Mouse (Mus musculus) right cerebral cortex, adult 18-20 months (tissue): ENCODE results near the gene Timm10.
A peak's percentile ranks its signal among the peaks of the same experiment; 100 is the strongest.
"Not testable (repeated sequence)": the region's sequence is repeated elsewhere in the genome, so short reads cannot be mapped to it uniquely, and the experiment has no call there.

Experiments
- DNase-seq: peaks from one replicate; pipeline ENCODE4 v3.0.0; 2022; ENCODE audit warnings: mixed read lengths

Timm10 gene

DNA sequence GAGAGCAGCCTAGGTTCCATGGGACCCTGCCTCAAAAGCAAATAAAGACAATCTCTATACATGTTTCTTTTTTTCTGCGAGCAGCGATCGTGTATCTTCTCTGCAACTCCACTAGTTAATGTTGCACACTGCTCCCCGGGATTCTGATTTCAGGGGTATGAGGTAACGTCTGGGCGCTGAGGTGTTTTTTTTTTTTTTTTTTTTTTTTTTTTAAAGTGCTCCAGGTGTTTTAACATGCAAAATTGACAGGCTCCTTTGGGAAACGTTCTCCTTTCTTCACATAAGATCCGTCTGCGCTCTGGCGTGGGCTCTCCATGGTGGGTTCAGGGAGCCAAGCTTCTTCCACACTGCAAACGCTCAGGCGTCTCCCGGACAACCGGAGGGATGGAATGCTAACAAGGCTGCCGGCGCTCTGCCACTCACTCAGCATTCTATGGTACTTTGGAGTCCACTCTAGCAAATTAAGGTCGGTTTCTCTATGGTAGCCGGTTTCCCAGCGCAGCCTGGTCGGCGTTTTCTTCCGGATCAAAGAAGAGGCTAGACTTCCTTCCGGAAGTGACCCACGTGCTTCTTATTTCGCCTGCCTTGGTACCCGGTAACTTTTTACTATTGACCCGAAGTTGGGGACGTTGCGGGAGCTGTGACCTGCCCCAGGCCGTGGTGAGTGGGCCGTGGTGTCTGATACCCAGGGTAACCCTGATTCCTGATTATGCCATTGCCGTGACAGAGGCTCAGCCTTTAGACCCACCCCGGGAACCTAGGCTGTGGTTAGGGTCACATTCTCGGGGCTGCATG lies at the start of gene Timm10:
Gene Timm10 (plus strand): TSS at position 510 of the 795 bp plus-strand sequence.
- peak; percentile 92 for DNase-seq

DNA sequence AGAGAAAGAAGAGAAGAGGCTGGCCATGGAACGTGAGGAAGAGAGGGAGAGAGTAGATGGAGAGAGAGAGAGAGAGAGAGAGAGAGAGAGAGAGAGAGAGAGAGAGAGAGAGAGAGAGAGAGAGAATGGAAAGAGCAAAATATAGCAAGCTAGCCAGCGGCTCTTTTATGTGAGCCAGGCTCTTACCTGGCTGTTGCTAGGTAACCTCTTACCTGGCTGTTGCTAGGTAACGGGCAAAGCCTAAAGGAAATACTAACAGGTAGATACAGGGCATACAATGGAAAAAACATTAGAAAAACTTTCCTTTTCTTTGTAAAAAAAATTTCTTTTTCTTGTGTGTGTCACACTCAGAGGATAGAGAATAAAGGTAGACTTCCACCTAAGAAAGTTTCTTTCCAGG lies 49.1 kb upstream of the Timm10 start:
- DNase-seq: no peak

- no peak for DNase-seq
These were observed 47.6 kb upstream of the Timm10 start for GRCm38 (mm10) chr2:84779210-84779609.

DNA sequence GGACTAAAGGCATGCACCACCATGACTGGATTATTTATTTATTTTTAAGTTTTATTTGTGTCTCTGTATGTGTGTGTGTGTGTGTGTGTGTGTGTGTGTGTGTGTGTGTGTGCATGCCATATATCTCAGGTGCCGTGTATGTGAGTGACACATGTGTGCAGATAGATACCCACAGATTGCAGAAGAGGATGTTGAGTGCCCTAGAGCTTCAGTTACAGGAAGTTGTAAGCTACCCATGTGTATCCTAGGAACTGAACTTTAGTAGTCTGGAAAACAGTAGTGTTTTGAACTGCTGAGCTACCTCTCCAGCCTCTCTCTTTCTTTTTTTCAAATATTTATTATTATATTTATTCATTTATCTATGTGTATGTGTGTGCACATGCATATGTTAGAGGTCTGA lies 43.5 kb upstream of the Timm10 start:
- DNase-seq: no peak

- no peak for DNase-seq
These were observed 42.8 kb upstream of the Timm10 start for GRCm38 (mm10) chr2:84783840-84784566.

- no peak for DNase-seq
These were observed 38.5 kb upstream of the Timm10 start for GRCm38 (mm10) chr2:84788316-84788715.

DNA sequence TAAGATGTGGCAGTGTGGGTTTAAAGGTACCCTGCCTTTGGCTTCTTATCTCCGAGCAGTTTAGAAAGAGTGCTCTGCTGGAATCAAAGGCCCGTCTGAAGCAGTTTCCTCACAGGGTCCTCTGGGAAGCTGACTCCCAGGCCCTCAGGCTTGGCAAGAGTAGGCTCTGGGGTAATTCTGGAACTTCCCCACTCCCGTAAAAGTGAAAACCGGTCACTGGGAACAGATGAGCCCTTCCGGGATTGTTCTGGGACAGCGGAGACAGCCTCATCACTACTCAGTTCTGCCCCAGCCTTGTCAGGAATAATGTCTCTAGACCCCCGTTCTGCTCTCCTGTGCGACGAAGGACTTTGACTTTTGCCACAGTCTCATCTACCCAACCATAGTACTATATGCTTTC lies 36.4 kb upstream of the Timm10 start:
- DNase-seq: no peak

GRCm38 (mm10) chr2:84792516-84792915 lies 34.3 kb upstream of the Timm10 start:
- DNase-seq: no peak

DNA sequence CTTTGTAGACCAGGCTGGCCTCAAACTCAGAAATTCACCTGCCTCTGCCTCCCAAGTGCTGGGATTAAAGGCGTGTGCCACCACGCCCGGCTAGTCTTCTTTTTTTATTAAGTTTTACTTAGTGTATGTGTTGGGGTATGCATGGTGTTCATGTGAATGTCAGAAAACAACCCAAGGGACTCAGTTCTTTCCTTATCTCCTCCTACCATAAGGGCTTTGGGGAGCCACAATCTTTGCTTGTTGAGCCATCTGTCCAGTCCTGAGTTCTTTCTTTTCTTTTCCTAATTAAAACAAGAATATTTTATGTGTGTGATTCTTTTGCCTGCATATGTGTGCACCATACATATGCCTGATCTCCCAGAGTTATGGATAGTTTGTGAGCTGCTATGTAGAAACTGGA lies 33.6 kb upstream of the Timm10 start:
- DNase-seq: no peak

GRCm38 (mm10) chr2:84793871-84794270 lies 32.9 kb upstream of the Timm10 start:
- no peak for DNase-seq

DNA sequence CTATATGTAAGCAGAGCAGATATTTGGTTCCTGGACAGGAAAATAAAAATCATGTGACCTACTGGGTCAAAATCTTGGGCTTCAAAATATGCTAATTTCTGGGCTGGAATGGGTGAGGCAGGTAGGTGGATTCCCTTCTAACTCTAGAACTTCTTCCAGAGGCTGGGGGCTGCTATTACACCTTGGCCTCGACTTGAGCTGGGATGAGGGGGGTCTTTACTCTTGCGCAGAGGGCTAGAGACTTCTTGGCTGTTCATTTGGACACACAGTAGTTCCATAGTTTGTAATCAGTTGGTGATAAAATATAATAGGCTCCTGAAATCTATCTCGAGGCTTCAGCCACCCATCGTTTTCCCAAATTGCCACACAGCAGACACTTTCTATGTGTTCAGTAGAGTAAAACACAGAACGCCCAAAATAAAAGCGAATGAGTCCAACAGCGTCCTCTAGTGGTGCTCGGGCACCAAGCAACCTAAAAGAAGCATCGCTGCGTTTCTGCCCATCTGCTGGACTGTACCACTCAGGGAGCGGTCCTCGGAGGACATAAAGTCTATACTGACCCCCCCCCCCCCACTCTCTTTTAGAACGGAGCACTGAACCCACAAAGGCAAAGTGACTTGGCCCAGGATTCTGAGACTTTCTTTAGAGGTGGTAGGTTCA lies 28.8 kb upstream of the Timm10 start:
- peak; percentile 85 for DNase-seq

- peak; percentile 83 for DNase-seq
These were observed 28.3 kb upstream of the Timm10 start, which contains the start of gene Ube2l6 for GRCm38 (mm10) chr2:84798493-84798921. Gene Ube2l6 (plus strand): TSS chr2:84798828.

DNA sequence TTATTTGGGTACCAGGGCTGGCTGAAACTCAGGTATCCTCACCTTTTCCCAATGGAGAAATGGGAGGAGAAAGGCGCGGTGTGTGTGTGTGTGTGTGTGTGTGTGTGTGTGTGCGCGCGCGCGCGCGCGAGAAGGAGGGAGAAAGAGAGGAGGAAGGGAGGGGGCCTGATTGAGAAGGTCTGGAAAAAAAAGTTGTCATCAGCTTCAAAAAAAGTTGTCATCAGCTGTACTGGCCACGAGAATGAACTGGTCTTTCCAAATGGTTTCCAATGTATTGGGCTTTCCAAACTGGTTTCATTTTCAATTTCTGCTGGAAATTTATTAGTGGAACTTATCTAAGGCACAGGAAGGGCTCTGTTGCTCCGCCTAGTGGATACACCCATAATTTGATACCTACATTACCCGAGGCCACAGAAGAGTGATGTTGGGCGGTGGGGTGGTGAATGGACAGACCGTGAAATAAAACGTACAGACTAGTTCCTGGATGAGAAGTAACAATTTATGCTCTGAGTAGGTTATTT lies 27.7 kb upstream of the Timm10 start:
- DNase-seq: peak; percentile 65

DNA sequence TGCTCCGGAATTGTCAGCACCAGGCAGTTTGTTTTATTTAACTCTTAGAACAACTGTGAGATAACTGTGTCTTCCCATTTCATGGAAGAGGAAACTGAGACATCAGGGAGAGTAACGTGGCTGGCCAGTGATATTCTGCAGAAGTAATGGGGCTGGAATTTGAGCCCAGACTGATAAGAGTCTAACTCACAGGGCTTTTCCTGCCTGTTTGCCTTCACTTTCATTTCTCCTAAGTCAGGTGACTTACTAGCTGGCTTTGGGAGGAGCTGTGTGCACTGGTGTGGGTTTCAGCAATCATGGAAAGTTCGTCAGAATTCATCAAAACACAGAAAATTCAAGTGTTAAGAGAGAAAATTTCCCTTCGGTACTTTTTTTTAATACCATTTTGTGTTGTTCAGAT lies 26.5 kb upstream of the Timm10 start:
- DNase-seq: no peak

- not testable (repeated sequence) for DNase-seq
These were observed 25.6 kb upstream of the Timm10 start for GRCm38 (mm10) chr2:84801223-84801622.

- DNase-seq: no peak
These were observed 22.8 kb upstream of the Timm10 start for GRCm38 (mm10) chr2:84803963-84804362.

- DNase-seq: no peak
These were observed 20.3 kb upstream of the Timm10 start for GRCm38 (mm10) chr2:84806546-84806945.

GRCm38 (mm10) chr2:84809330-84809729 lies 17.5 kb upstream of the Timm10 start:
- no peak for DNase-seq

DNA sequence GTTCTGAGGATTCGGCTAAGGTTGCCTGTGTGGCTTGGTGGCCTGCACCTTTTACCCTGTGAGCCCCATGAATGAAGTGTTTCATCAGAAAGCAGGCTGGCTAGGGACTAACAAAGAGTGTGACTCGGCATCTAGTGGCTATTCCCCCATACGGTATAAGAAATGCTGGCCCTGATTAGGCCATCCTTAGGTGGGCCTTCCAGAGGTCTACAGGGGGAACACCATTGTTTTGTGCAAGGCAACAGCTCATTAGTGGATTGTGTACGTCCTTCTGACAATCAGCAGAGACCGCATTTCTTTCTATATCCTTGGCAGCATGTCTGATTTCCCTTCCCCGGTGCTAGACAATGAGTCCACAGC lies 16.3 kb upstream of the Timm10 start:
- DNase-seq: no peak

DNA sequence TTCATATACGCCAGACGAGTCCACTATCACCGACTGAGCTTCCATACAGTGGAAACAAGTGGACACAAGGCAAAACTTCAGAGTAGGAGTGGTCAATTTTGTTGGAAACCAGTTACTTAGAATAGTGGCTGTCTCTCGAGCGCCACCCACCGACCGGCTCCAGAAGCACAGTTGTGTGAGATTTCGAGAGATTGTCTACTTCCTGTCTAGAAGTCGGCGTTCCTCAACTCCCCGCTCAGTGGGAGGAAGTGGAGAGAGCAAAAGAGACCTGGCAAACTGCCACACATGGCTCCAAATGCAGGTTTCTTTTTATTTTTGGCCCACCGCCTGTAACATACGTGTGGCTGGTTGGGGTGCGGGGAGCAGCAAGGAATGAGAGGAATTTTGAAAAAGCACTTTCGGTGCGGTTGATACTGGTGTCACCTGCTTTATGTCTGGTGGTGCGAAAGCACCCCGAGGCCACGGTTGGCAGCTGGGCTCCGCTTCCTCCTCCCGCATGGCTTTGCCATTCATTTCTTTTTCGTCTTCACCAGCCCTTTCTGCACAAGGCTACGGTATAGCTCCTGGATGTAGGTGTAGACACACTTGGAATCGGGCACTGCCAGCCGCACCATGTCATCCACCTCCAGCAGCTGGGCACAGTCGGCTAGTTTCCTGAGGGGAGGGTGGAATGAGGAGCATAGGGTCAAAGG lies 15.8 kb upstream of the Timm10 start:
- DNase-seq: peak; percentile 86

DNA sequence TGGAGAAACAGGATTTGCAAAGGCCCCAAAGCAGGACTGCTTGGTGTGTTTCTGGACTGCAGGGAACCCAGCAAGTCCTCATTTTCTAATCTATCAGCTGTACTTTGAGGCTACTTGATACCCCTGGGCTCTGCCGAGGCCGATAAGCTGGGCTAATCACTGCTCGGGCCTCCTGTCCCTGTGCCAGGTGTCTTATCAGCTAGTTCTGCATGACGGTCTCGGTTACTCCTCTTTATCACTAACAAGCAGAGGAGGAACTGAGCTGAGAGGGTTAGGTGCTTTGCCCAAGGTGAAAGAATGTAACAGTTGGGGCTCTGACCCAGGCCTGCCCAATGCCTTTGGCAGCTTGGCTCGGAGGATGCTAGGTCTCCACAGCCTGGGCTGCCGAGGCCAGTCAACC lies 14.9 kb upstream of the Timm10 start:
- no peak for DNase-seq

DNA sequence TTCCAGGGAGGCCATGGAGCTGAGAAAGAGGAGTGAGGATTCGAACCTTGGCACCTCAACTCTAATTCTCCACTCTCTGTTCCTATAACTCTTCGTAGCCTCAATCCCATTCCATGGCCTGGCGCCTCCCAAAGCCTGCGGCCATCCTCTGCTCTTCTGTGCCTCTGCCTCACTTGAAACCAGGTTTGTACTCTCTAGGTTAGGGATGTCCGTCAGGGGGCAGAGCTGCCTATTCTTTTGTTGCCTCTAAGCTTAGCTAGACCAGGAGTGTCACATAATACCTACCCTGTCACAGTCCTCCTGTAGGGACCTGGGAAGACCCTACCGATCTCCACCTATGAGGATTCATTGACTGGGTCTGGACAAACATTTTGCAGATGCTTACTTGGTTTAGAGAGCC lies 14.1 kb upstream of the Timm10 start:
- DNase-seq: no peak

DNA sequence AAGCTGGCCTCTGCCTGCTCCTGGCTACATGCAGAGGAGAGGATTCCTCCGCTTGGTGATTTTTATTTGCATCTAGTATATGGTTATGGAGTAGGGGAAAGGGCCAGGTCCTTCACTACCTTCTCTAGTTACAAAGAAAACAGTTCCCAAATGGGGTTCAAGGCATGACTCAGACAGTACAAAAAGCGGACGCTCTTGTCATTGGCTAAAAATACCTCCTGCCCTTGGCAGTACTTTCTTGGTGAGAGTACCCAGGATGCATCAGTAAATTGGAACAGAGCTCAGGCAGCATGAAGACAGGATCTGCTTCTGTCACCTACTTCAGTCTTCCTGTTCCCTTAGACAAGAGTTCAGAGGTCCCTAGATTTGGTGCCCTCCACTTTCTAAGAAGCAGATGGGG lies 6.9 kb upstream of the Timm10 start:
- peak; percentile 73 for DNase-seq
